Mouse (Mus musculus) adrenal gland, adult 8-10 months (tissue): ENCODE data around the gene Gimap1. TPM values are rescaled to one million over a fixed set of nuclear protein-coding genes. Genes with fewer than 3 reads are reported as not detected.

Experiments used
- DNase-seq: peaks from one replicate; pipeline ENCODE4 v3.0.0; 2022
- total RNA-seq, 4 experiments: library from RNA; stranded (reverse); gene quantifications; 2 replicates each; pipeline ENCODE4 v1.2.4; 2022

Gene Gimap1
- total RNA-seq, 4 experiments from 2014 or later, result 7.4 to 18.7 (median 11.0) TPM

DNA sequence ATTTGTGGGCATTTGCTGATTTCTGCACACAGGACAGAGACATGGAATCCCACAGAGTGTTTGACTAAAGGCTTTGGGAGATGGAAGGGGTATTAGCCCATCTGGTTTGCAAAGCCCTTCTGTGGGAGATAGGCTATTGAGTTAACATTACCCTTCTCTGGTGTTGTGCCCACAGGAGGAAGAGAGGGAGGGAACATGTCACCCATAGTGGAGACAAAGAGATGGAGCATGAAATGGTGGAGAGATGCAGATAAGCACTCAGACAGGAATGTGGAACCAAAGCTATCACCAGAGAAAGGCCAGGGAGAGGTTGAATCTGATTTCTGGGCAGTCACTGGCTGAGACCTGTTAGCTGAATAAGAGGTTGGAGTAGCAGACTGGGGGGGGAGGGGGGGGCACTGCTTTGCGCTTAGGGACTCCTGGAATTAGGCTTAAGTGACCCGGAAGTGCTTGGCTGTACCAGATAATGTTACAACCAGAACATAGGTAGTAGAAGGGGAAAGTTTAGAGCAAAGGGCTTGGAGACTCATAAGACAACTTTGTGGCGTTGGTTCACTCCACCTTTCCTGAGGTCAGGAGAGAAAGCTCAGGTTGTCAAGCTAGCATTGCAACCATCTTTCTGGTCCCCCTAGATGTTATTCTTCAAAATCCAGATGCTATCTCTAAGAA, 1.8 kb downstream of the Gimap1 start:
- DNase-seq, result no peak

GRCm38 (mm10) chr6:48741273-48741672, 2.4 kb downstream of the Gimap1 start:
- no peak for DNase-seq

- DNase-seq, result no peak
Observed at GRCm38 (mm10) chr6:48741711-48742206, 2.9 kb downstream of the Gimap1 start.

GRCm38 (mm10) chr6:48742422-48743351, 3.8 kb downstream of the Gimap1 start:
- DNase-seq, result no peak

GRCm38 (mm10) chr6:48745490-48745889, 6.6 kb downstream of the Gimap1 start:
- no peak for DNase-seq

DNA sequence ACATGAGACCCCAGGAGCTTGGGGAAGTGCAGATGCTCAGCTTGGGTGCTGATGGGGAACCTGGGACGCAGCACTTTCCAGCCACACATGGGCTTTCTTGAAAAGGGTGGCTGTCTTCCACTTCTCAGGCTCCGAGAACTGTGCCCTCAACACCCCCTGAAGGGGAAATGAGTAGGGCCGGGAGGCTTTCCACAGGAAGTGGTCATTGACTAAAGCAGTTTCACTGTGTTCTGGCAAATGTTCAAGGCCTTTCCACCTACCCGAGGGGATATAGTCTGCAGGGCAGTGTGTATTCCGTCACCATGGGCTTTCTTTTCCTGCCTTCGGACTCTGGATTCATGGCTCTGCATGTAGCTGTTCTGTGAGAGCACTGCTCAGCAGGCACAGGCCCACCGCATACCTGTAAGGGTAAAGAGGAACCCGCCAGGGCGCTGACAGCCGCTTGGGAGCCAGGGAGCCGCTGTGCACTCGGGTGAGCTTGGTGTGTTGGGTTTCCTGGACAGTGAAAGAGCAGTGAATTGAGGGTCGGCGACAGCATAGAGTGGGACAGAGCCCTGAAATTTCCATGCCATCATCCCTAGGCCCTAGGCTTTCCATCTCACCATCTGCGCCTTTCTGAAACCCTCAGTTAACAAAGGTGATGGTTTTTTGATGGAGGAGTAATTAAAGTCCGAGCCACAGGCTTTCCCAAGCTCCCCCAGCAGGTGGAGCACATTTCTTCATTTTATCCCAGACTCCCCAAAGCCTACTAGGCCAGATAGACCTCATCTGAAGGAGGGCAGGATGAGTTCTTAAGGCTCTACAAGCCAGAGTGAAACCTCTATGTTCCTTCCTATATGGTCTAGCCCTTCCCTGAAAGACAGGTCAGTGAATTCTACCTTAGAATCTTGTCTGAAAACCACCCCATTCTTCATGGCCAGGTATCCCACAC, 7.4 kb downstream of the Gimap1 start, which contains the start of gene Gimap5:
TSS of gene Gimap5 (plus strand) at position 239 of the 931 bp plus-strand sequence.
- peak; percentile 62 for DNase-seq

GRCm38 (mm10) chr6:48747091-48747966, 8.5 kb downstream of the Gimap1 start:
- no peak for DNase-seq

DNA sequence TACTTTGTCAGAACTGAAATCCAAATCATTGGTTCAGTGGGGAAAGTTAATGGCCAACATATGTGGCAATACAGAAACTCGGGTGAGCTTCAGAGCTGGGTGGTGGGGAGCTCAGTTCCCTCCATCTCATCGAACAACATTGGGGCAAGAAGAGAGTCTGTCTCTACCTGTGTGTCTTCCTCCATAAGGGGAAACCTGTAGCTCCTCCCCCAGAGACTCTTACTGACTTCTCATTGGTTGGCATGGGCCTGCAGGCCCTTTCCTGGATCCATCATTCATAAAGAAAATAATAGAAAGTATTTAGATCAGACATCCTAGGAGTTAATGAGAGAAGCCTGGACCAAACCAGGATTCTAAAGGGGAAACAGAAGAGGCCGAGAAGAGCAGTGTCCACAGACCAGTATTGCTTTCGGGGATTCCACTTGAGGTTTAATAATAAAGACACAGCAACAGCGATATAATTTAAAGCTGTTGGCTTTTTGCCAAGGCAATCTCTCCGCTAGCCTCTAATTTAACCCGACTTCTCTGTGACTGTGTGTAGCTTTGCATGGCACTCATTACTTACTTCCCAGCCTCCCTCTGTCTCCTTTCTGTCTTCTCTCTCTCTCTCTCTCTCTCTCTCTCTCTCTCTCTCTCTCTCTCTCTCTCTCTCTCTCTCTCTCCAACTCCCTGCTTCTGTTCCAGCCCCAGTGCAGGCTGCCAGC, 24.9 kb downstream of the Gimap1 start:
- DNase-seq, result no peak

- peak; percentile 27 for DNase-seq
Observed at GRCm38 (mm10) chr6:48764496-48764895, 25.6 kb downstream of the Gimap1 start.

DNA sequence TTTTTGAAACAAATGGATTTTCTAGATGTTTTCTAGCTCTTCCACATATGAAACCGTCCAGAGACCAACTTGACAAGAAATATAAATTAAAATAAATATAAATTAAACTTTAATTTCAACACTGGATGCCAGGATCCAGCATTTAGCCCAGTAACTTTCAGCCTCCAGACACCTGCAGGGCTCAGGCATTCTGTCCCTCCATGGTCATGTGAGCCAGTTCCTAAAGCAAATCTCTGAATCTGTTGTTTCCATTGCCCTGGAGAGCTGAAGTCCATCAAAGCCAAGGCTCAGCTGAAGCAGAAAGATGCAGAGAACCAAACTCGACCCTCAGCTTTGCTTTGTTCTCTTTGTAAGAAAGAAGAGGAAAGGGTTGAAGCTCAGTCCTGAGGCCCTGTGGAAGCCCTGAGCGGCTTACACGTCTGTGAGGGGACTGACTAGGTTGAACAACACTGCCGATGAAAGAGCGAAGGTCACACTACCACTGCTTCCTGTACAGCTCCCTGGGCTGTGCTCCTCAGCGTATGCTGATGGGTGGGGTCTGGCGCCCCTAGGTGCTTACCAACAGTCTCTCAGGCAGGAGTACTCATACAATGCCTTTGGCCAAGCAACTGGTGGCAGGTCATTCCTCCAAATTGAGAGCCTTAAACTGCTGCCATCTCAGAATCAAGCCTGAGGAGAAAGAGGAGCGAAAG, 29.5 kb downstream of the Gimap1 start:
- DNase-seq, result no peak

DNA sequence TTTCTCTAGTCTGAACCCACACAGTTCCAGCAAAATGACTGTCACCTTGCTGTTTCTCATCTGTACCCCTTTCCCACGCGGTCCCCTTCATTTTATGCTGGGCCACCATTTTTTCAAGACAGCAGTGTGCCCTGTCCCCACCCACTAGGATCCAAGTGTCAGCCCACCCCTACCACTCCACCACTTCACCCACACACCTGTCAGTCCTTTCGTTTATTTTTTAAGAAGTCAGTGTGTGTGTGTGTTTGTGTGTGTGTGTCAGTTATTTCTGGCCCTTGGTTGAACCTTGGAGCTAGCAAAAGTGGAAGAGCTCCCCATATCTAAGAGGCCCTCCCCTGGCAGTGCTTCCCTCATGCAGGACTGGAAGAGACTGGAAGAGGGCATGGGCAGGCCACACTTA, 30.1 kb downstream of the Gimap1 start:
- no peak for DNase-seq

- no peak for DNase-seq
Observed at GRCm38 (mm10) chr6:48770696-48771095, 31.8 kb downstream of the Gimap1 start, which contains the start of gene Gimap3. Gene Gimap3 (minus strand): TSS chr6:48770851.

DNA sequence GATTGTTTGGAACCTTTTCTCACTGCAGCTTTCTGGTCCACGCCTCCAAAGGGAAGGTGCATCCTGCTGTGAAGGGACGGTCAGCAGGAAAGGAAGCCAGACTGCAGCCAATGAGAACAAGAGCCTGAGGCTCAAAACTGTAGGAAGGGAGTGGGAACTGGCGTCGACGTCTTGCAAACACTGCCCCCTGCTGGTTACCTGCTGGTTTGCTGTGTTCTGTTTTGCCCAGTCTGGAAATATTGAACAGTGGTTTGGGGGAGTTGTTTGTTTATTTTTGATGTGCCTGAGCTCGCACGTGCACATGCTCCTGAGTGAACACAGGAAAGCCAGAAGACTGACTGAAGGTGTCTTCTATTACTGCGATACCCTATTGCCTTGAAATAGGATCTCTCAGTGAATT, 33.2 kb downstream of the Gimap1 start:
- peak; percentile 66 for DNase-seq

DNA sequence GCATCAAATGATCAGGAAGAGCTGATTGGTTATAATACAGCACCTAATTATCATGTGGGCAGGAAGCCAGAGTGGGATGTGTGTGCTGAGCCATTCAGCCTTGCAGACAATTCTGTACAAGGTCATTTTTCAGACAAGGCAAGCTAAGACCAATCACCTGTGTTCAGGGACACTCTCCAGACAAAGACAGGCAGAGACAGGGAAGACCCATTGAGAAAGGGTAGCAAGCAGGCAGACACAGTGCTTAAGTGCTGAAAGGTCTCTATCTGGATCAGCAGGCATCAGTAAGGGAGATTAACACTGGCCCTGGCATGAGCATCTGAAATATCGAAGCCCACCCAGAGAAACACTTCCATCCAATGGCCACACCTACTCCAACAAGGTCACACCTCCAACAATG, 45.6 kb downstream of the Gimap1 start:
- DNase-seq, result no peak

DNA sequence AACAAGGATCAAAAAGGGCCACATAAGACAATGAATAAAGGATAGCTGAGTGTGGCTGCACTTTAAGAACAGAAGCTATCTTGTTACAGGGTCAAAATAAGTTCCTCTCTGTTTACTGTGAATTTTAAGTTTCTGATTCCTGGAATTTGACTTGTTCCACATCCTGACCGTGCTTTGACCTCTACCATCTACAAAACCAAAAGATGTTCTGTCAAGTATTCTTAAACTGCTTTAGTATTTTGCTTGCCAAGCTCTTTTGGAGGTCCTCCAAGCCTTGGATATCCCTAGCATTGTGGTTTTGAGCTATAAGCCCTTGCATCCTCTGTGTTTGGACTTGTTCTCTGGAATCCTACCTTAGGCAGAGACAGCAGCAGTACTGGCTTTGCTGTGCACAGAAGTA, 46.3 kb downstream of the Gimap1 start:
- DNase-seq, result no peak

GRCm38 (mm10) chr6:48785601-48786000, 46.7 kb downstream of the Gimap1 start:
- DNase-seq, result no peak

DNA sequence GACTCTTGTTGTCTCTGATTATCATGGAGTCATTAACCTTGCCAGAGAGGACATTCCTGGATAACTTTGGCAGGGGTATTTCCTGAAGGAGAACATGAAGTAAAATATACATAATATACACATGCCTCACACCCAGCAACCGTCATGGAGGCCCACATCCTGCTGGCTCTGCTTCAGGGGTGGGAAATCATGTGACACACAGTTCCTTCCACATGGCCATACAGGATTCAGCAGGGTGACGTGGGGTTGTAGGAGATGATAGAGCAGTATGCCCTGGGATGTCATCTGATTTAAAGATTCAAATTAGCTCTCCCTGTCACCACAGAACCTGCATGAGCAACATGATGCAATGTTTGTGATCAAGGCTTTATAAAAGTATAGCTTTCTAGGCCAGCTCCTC, 49.0 kb downstream of the Gimap1 start:
- no peak for DNase-seq
